Mouse (Mus musculus): ENCODE measurements around the gene Npy1r. TPM values are rescaled to one million over a fixed set of nuclear protein-coding genes. Genes with fewer than 3 reads are reported as not detected.

Gene Npy1r
- polyA plus RNA-seq, 1 experiment, result 0.38 TPM

Other genes starting within 250 kb of the Npy1r start
- gene Tma16, start 210.7 kb upstream of the Npy1r start, polyA plus RNA-seq (2012; rRNA removed), result 1.2 and 1.5 TPM in 2 replicates
- gene Tktl2, start 185.4 kb upstream of the Npy1r start, polyA plus RNA-seq (2012; rRNA removed), result not detected in 2 replicates
- 0.05 TPM in 1 of 2 replicates, not detected in the other for gene Npy5r, start 9.1 kb upstream of the Npy1r start, polyA plus RNA-seq (2012; rRNA removed)
- gene Naf1, start 163.0 kb downstream of the Npy1r start, polyA plus RNA-seq (2012; rRNA removed), result 1.1 and 1.5 TPM in 2 replicates

All from large intestine, adult 2 months (tissue).